Mouse (Mus musculus) intestine, postnatal 0 days (tissue): ENCODE results near the gene Ssb. TPM values are rescaled to one million over a fixed set of nuclear protein-coding genes. Genes with fewer than 3 reads are reported as not detected.
A peak's percentile ranks its signal among the peaks of the same experiment; 100 is the strongest.

Experiments
- ATAC-seq: fragments of 200-750 bp; cut with Nextera tagmentation; 2 replicates; pipeline ENCODE4 v1.8.0; 2017; ENCODE audit warnings: mild to moderate bottlenecking, moderate TSS enrichment, moderate library complexity
- H3K27ac ChIP-seq: fragments of 300-500 bp; sonication (generic); 2 replicates; pipeline ENCODE4 v1.5.1; 2014; ENCODE audit warnings: mild to moderate bottlenecking, low read depth, low read length, moderate library complexity
- H3K27me3 ChIP-seq: fragments of 300-500 bp; sonication (generic); replicated peaks from 2 replicates; pipeline ENCODE4 v1.6.1; 2014; ENCODE audit warnings: low read length, mixed read lengths; ENCODE audit not compliant: control insufficient read depth, insufficient read depth
- H3K36me3 ChIP-seq: fragments of 300-500 bp; sonication (generic); 2 replicates; pipeline ENCODE4 v1.6.1; 2014; ENCODE audit warnings: mild to moderate bottlenecking, moderate library complexity; ENCODE audit not compliant: control insufficient read depth, insufficient read depth
- H3K4me1 ChIP-seq: fragments of 300-500 bp; sonication (generic); replicated peaks from 2 replicates; pipeline ENCODE4 v1.6.1; 2014; ENCODE audit warnings: antibody characterized with exemption, low read length, mixed read lengths; ENCODE audit not compliant: control insufficient read depth, insufficient read depth
- H3K4me2 ChIP-seq: fragments of 300-500 bp; sonication (generic); replicated peaks from 2 replicates; pipeline ENCODE4 v1.6.1; 2014; ENCODE audit warnings: low read depth, mild to moderate bottlenecking, moderate library complexity
- H3K4me3 ChIP-seq: fragments of 300-500 bp; sonication (generic); 2 replicates; pipeline ENCODE4 v1.5.1; 2014; ENCODE audit warnings: low read depth, low read length
- H3K9ac ChIP-seq: fragments of 300-500 bp; sonication (generic); 2 replicates; pipeline ENCODE4 v1.6.1; 2014; ENCODE audit warnings: mild to moderate bottlenecking, low read depth, low read length
- H3K9me3 ChIP-seq: fragments of 300-500 bp; sonication (generic); 2 replicates; pipeline ENCODE4 v1.6.1; 2016; ENCODE audit warnings: mixed run types; ENCODE audit not compliant: control insufficient read depth
- CTCF ChIP-seq: sonication (generic); IDR thresholded peaks from 2 replicates; pipeline ENCODE4 v1.5.1; 2016; ENCODE audit warnings: low read depth, mild to moderate bottlenecking, control low read depth, antibody characterized with exemption, moderate library complexity
- WGBS: fragments of 180-500 bp; shearing (Covaris S2); extraction: QIAGEN DNeasy Blood & Tissue Kit; methylation state at CpG from one replicate; pipeline ENCODE4 v1.1.7; 2014; 5-methylcytosine and 5-hydroxymethylcytosine counted together
- polyA plus RNA-seq: library from polyadenylated mRNA; unstranded; fragments of >200 nt; fragmentation: Nextera tagmentation; extraction: Ambion mirVana; gene quantifications from 2 replicates; pipeline ENCODE4 v1.2.1, GENCODE M21; 2015

Ssb gene
- polyA plus RNA-seq, 1 experiment from 2014 or later, result 192 TPM

DNA sequence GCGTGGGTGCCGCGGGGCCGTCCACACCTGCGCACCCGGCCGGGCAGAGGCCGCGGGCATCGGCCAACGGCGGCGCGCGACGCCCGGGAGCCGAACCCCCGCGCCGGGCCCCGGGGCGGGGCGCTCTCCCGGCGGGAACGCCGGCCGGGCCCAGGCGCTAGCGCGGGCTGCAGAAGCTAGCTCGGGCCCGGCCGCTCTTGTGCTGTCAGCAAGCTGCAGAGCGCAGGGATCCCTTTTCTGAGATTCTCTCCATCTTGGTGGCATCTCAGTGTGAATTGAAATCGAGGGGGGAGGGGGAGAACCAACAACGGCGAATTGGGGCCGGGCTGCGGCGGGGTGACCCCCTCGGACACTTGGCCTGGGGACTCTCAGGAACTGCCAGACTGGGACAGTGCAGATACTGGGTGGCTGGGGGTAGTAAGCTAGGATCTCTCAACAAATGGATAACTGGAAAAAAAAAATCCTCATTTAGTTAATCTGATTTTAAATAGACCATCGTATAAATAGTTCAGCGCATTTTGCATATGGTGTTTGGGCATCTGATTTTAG, 38.2 kb upstream of the Ssb start:
- peak; percentile 70 for ATAC-seq
- H3K27ac ChIP-seq, result peak overlapping the region; percentile 91

DNA sequence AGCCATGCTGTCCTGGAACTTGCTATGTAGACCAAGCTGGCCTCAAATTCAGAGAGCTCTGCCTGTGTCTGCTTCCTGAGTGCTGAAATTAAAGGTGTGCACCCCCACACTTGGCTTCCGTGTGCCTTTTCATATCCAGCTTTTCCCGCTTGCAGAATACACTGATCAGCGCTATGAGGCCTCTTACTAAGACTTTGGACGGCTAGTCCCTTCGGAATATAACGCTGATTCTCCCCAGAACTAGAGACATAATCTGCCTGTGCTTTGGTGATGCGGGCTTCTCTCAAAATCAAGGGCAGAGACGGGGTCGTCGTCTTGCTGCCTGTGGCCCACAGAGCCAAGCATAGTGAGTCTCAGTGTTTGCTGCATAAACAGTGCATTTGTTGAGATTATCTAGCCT, 35.5 kb upstream of the Ssb start:
- TF ChIP-seq CTCF, result no peak
- Histone ChIP-seq H3K4me1 (no peaks in the 10 kb centered on the region), H3K9ac (no peak overlapping the region), H3K4me3 (no peak overlapping the region), H3K9me3 (no peaks in the 10 kb centered on the region), H3K27me3 (no peaks in the 10 kb centered on the region), H3K36me3 (peaks cover 6% of the 10 kb centered on the region; the same call in 1 of the 2 replicates), H3K27ac (no peak overlapping the region), H3K4me2 (0 out of 2 replicates have a peak overlapping the region, but pooled peaks have one; percentile 6)
- WGBS, result 68% methylated on average over 10 of the region's 10 CpGs
- ATAC-seq, result no peak

More for the DNA sequence above, 38.2 kb upstream of the Ssb start:
- peak overlapping the region; percentile 97 for H3K4me2 ChIP-seq
- WGBS, result 2% methylated on average over 45 of the region's 45 CpGs
- no peaks in the 10 kb centered on the region for H3K27me3 ChIP-seq
- H3K9me3 ChIP-seq, result no peaks in the 10 kb centered on the region
- no peaks in the 10 kb centered on the region for H3K36me3 ChIP-seq
- H3K9ac ChIP-seq, result peak overlapping the region; percentile 88
- H3K4me3 ChIP-seq, result peak overlapping the region; percentile 83
- no peak for TF ChIP-seq CTCF
- peaks cover 6% of the 10 kb centered on the region; the same call in 1 of the 2 replicates for H3K4me1 ChIP-seq

DNA sequence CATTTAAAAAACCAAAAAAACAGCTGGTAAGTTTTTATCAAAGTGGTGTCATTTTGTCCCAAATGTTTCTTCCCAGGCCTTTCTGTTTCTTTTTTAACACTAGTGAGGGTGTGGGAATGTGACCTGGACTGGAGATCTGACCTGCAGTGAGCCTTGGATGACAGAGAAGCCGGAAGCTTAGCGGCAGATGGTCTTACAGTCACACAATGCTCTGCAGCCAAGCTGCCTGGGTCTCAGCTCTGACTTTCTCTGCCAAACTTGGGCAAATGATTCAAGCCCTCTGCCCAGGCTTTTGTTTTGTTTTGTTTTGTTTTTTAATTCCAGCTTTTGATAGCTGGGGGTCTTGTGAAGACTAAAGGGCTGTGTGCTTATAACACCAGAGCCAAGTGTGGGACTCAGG, 35.0 kb upstream of the Ssb start:
- Histone ChIP-seq H3K27me3 (no peaks in the 10 kb centered on the region), H3K4me2 (no peak overlapping the region), H3K4me1 (no peaks in the 10 kb centered on the region), H3K27ac (no peak overlapping the region), H3K9ac (no peak overlapping the region), H3K4me3 (no peak overlapping the region), H3K9me3 (no peaks in the 10 kb centered on the region), H3K36me3 (peaks cover 6% of the 10 kb centered on the region; the same call in 1 of the 2 replicates)
- no peak for ATAC-seq
- no peak for TF ChIP-seq CTCF
- 80% methylated on average over 2 of the region's 2 CpGs for WGBS

GRCm38 (mm10) chr2:69828031-69828430, 33.3 kb upstream of the Ssb start:
- Histone ChIP-seq H3K9me3 (no peaks in the 10 kb centered on the region), H3K4me1 (no peaks in the 10 kb centered on the region), H3K27ac (no peak overlapping the region), H3K4me3 (no peak overlapping the region), H3K4me2 (no peak overlapping the region), H3K27me3 (no peaks in the 10 kb centered on the region), H3K9ac (no peak overlapping the region), H3K36me3 (peaks cover 6% of the 10 kb centered on the region; the same call in 1 of the 2 replicates)
- no peak for TF ChIP-seq CTCF
- no peak for ATAC-seq
- 20% methylated on average over 7 of the region's 7 CpGs for WGBS

GRCm38 (mm10) chr2:69829680-69830079, 31.7 kb upstream of the Ssb start:
- no peaks in the 10 kb centered on the region for H3K9me3 ChIP-seq
- H3K27me3 ChIP-seq, result no peaks in the 10 kb centered on the region
- peaks cover 6% of the 10 kb centered on the region; the same call in 1 of the 2 replicates for H3K36me3 ChIP-seq
- no peaks in the 10 kb centered on the region for H3K4me1 ChIP-seq
- ATAC-seq, result no peak
- H3K4me3 ChIP-seq, result no peak overlapping the region
- H3K4me2 ChIP-seq, result no peak overlapping the region
- WGBS, result 67% methylated on average over 2 of the region's 2 CpGs
- H3K27ac ChIP-seq, result no peak overlapping the region
- TF ChIP-seq CTCF, result no peak
- H3K9ac ChIP-seq, result no peak overlapping the region

DNA sequence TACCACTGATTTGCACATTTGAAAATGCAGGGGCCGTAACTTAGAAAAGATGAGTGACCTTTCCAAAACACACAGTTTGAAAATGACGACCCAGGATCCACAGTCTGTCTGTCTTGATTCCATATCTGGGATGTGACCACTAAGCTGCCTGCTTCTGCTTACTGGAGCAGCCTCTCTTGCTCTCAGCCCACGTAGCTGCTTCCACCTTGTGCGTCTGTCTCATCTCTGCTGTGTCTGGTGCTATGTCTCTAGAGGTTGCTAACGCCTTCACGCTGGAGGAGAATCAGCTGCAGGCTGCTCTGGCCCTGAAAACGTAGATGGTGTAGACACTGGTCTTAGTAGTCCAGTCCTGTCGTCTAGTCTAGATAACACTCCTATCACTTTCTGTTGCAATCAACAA, 31.2 kb upstream of the Ssb start:
- no peak for TF ChIP-seq CTCF
- no peaks in the 10 kb centered on the region for H3K4me1 ChIP-seq
- H3K4me3 ChIP-seq, result no peak overlapping the region
- H3K4me2 ChIP-seq, result no peak overlapping the region
- no peak overlapping the region for H3K9ac ChIP-seq
- no peak overlapping the region for H3K27ac ChIP-seq
- peaks cover 10% of the 10 kb centered on the region; the same call in 1 of the 2 replicates for H3K36me3 ChIP-seq
- 77% methylated on average over 8 of the region's 8 CpGs for WGBS
- ATAC-seq, result no peak
- H3K27me3 ChIP-seq, result no peaks in the 10 kb centered on the region
- no peaks in the 10 kb centered on the region for H3K9me3 ChIP-seq
